Mouse (Mus musculus): ENCODE results near the gene Olfr535. TPM values are rescaled to one million over a fixed set of nuclear protein-coding genes. Genes with fewer than 3 reads are reported as not detected.

Gene Olfr535
- polyA plus RNA-seq, 1 experiment from 2014 or later, result not detected

DNA sequence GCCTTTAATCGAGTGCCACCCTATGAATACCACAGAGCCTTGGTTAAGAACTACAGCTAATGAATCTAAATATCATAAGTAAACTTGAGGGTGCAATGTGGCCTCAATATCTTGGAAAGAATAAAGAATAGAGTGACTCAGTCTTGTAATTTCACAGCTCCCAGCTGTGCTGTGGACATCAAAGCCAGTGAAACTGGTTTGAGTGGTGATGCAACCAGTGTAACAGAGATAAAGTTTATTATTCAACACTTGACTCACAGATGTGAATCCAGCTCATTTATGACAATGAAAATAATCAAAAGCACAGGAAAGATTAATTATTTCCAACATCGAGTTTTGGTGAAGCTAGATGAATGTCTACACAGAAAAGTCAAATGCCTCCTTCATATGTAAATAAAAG lies 55.7 kb downstream of the Olfr535 start:
- ATAC-seq (replicated peaks; ENCODE audit: low FRiP score) (no peak), DNase-seq (ENCODE audit: low spot score) (no peak)
- Histone ChIP-seq H3K27ac (ENCODE audit: low read depth, low read length) (no peak overlapping the region), H3K27me3 (ENCODE audit: control insufficient read depth, insufficient read depth, low read length) (no peaks in the 10 kb centered on the region), H3K4me1 (replicated peaks; ENCODE audit: control insufficient read depth, insufficient read depth, low read length) (no peaks in the 10 kb centered on the region), H3K4me2 (ENCODE audit: low read depth, low read length, severe bottlenecking) (no peak overlapping the region), H3K36me3 (ENCODE audit: control insufficient read depth, insufficient read depth, low read length) (no peaks in the 10 kb centered on the region), H3K9me3 (ENCODE audit: control insufficient read depth, low read length) (no peaks in the 10 kb centered on the region), H3K9ac (ENCODE audit: low read length) (no peak overlapping the region), H3K4me3 (ENCODE audit: low read depth, low read length) (no peak overlapping the region)
- 82% methylated on average over 2 of the region's 2 CpGs for WGBS

Other genes starting within 250 kb of the Olfr535 start
- gene 5830411N06Rik, start 236.9 kb upstream of the Olfr535 start, polyA plus RNA-seq (2014; fragmentation: Nextera tagmentation; extraction: Ambion mirVana), result not detected in 2 replicates
- gene Olfr525, start 163.4 kb upstream of the Olfr535 start, polyA plus RNA-seq (2014; fragmentation: Nextera tagmentation; extraction: Ambion mirVana), result not detected in 2 replicates
- gene Olfr527, start 150.2 kb upstream of the Olfr535 start, polyA plus RNA-seq (2014; fragmentation: Nextera tagmentation; extraction: Ambion mirVana), result not detected in 2 replicates
- not detected in 2 replicates for gene Olfr60, start 122.5 kb upstream of the Olfr535 start, polyA plus RNA-seq (2014; fragmentation: Nextera tagmentation; extraction: Ambion mirVana)
- gene Olfr530, start 107.9 kb upstream of the Olfr535 start, polyA plus RNA-seq (2014; fragmentation: Nextera tagmentation; extraction: Ambion mirVana), result not detected in 2 replicates
- gene Olfr531, start 81.3 kb upstream of the Olfr535 start, polyA plus RNA-seq (2014; fragmentation: Nextera tagmentation; extraction: Ambion mirVana), result not detected in 2 replicates
- not detected in 2 replicates for gene Olfr532, start 62.6 kb upstream of the Olfr535 start, polyA plus RNA-seq (2014; fragmentation: Nextera tagmentation; extraction: Ambion mirVana)
- not detected in 2 replicates for gene Olfr533, start 20.8 kb upstream of the Olfr535 start, polyA plus RNA-seq (2014; fragmentation: Nextera tagmentation; extraction: Ambion mirVana)
- not detected in 2 replicates for gene Olfr536, start 23.2 kb downstream of the Olfr535 start, polyA plus RNA-seq (2014; fragmentation: Nextera tagmentation; extraction: Ambion mirVana)
- gene Olfr538, start 83.7 kb downstream of the Olfr535 start, polyA plus RNA-seq (2014; fragmentation: Nextera tagmentation; extraction: Ambion mirVana), result not detected in 2 replicates
- 0.03 TPM in 1 of 2 replicates, not detected in the other for gene Olfr46, start 117.1 kb downstream of the Olfr535 start, polyA plus RNA-seq (2014; fragmentation: Nextera tagmentation; extraction: Ambion mirVana)
- not detected in 2 replicates for gene Olfr61, start 144.8 kb downstream of the Olfr535 start, polyA plus RNA-seq (2014; fragmentation: Nextera tagmentation; extraction: Ambion mirVana)
- gene Olfr53, start 162.2 kb downstream of the Olfr535 start, polyA plus RNA-seq (2014; fragmentation: Nextera tagmentation; extraction: Ambion mirVana), result not detected in 2 replicates
- gene Olfr539, start 175.7 kb downstream of the Olfr535 start, polyA plus RNA-seq (2014; fragmentation: Nextera tagmentation; extraction: Ambion mirVana), result not detected in 2 replicates
- gene Olfr45, start 197.7 kb downstream of the Olfr535 start, polyA plus RNA-seq (2014; fragmentation: Nextera tagmentation; extraction: Ambion mirVana), result not detected in 2 replicates
- not detected in 2 replicates for gene Olfr541, start 213.1 kb downstream of the Olfr535 start, polyA plus RNA-seq (2014; fragmentation: Nextera tagmentation; extraction: Ambion mirVana)

All from forebrain, embryonic 11.5 days (tissue).